Mouse (Mus musculus) testis, adult 2 months (tissue): ENCODE results near the gene Hcn2. TPM values are rescaled to one million over a fixed set of nuclear protein-coding genes. Genes with fewer than 3 reads are reported as not detected.
A peak's percentile ranks its signal among the peaks of the same experiment; 100 is the strongest.

ENCODE experiments used
- H3K27ac ChIP-seq: fragments of 200-500 bp; 2 replicates; pipeline ENCODE4 v1.5.1; 2012; ENCODE audit warnings: low read depth, low read length; ENCODE audit not compliant: control insufficient read depth, insufficient read depth
- H3K27me3 ChIP-seq: fragments of 200-500 bp; 2 replicates; pipeline ENCODE4 v1.6.1; 2012; ENCODE audit warnings: mild to moderate bottlenecking, low read length, moderate library complexity; ENCODE audit not compliant: control insufficient read depth, insufficient read depth
- H3K36me3 ChIP-seq: fragments of 200-500 bp; 2 replicates; pipeline ENCODE4 v1.6.1; 2012; ENCODE audit warnings: mild to moderate bottlenecking, low read length; ENCODE audit not compliant: control insufficient read depth, insufficient read depth
- H3K4me1 ChIP-seq: fragments of 200-500 bp; 2 replicates; pipeline ENCODE4 v1.6.1; 2012; ENCODE audit warnings: low read length; ENCODE audit not compliant: control insufficient read depth, insufficient read depth
- H3K4me3 ChIP-seq: fragments of 200-500 bp; 2 replicates; pipeline ENCODE4 v1.5.1; 2012; ENCODE audit warnings: low read depth, mild to moderate bottlenecking, low read length, moderate library complexity, mixed read lengths; ENCODE audit not compliant: control insufficient read depth
- CTCF ChIP-seq: fragments of 200-500 bp; IDR thresholded peaks from 2 replicates; pipeline ENCODE4 v1.5.1; 2012; ENCODE audit warnings: low read depth, mild to moderate bottlenecking, inconsistent platforms, low read length, moderate library complexity; ENCODE audit not compliant: control insufficient read depth, insufficient read depth, insufficient replicate concordance
- POLR2A ChIP-seq: fragments of 200-500 bp; IDR thresholded peaks from 2 replicates; pipeline ENCODE4 v1.6.1; 2012; ENCODE audit warnings: low read depth, mild to moderate bottlenecking, inconsistent platforms, low read length, moderate library complexity; ENCODE audit not compliant: control insufficient read depth
- polyA plus RNA-seq: library from polyadenylated mRNA; depleted of rRNA; stranded (reverse); fragments of >200 nt; gene quantifications from 2 replicates; pipeline ENCODE4 v1.2.3, GENCODE M21; 2012; rRNA removed

Hcn2 gene
- 0.69 and 0.88 TPM in 2 replicates for polyA plus RNA-seq

- peak within 1 kb of the TSS; percentile 39 for H3K4me3 ChIP-seq
- no peaks in the 10 kb centered on the region for H3K27me3 ChIP-seq
- no peak for TF ChIP-seq POLR2A
- no peak for TF ChIP-seq CTCF
- H3K27ac ChIP-seq, result no peak within 1 kb of the TSS
- no peaks in the 10 kb centered on the region for H3K36me3 ChIP-seq
- peaks cover 16% of the 10 kb centered on the region for H3K4me1 ChIP-seq
Measured at GRCm38 (mm10) chr10:79716254-79716987, at the start of gene Hcn2. Gene Hcn2 (plus strand): TSS chr10:79716634.

DNA sequence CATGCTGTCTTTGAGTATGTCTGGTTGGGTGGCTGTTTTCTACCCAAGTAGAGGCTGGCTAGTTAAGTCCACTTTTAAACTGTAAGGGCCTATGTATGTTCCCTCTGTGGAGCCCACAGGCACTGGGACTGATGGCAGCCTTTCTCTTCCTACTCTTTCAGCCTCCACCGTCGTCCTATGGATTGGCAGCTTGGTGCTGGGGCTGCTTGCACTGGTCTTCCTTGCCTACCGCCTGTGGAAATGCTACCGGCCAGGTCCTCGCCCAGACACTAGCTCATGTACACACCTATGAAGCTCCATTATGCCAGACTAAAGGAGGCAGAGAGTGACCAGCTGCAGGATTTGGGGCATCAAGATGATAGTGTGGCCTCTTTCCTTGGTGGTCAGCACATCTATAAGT lies 48.4 kb upstream of the Hcn2 start:
- TF ChIP-seq POLR2A, result no peak
- TF ChIP-seq CTCF, result no peak
- H3K27ac ChIP-seq, result peak overlapping the region; percentile 33
- no peaks in the 10 kb centered on the region for H3K27me3 ChIP-seq
- peaks cover 15% of the 10 kb centered on the region for H3K4me1 ChIP-seq
- no peaks in the 10 kb centered on the region for H3K36me3 ChIP-seq
- H3K4me3 ChIP-seq, result peak overlapping the region; percentile 96

DNA sequence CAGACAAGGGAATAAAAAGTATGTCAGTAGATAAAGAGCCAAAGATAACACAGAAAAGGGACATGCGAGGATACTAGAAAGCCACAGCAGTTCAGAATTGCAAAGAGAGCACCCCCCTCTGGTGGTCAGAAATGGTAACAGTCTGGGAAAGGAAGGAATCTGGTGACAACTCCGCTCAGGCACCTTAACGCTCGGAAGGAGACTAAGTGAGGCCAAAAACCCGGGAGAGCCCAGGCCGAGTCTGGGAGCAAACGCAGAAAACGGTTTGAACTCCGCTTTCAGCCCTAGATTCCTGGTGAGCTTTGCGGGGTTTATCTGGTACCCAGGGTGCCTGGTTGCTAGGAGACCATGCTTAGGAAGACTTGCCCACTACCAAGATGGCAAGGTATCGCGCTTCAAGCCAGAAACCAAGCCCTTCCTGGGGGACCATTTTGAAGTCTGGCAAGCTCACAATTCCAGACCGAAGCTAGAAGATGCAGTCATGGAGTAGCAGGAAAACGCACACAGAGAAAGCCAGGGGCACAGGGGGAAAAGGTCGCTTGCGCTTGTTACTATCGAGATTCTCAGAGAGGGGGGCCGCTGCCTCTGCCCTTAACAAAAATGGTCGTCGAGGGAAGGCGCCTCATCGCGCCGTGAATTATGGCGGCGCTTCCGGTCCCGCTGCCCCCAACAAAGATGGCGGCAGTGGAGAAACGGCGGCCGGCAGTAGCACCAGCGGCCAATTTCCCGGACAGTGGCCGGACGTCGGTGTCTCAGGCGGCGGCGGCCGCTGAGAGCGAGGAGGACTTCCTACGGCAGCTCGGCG lies 47.5 kb upstream of the Hcn2 start, which contains the start of gene Tpgs1:
Gene Tpgs1 (plus strand): TSS at position 599 of the 805 bp plus-strand sequence.
- TF ChIP-seq POLR2A (peak; percentile 64), CTCF (peak; percentile 41; the same call in 1 of the 2 replicates)
- H3K4me1 ChIP-seq, result peaks cover 9% of the 10 kb centered on the region
- H3K36me3 ChIP-seq, result no peaks in the 10 kb centered on the region
- peak within 1 kb of the TSS; percentile 96 for H3K4me3 ChIP-seq
- no peaks in the 10 kb centered on the region for H3K27me3 ChIP-seq
- H3K27ac ChIP-seq, result peak within 1 kb of the TSS; percentile 98

- H3K4me3 ChIP-seq, result peak overlapping the region; percentile 96
- TF ChIP-seq POLR2A, result no peak; the same call in 1 of the 2 replicates
- TF ChIP-seq CTCF, result no peak
Measured at GRCm38 (mm10) chr10:79669576-79670057, 46.8 kb upstream of the Hcn2 start.

DNA sequence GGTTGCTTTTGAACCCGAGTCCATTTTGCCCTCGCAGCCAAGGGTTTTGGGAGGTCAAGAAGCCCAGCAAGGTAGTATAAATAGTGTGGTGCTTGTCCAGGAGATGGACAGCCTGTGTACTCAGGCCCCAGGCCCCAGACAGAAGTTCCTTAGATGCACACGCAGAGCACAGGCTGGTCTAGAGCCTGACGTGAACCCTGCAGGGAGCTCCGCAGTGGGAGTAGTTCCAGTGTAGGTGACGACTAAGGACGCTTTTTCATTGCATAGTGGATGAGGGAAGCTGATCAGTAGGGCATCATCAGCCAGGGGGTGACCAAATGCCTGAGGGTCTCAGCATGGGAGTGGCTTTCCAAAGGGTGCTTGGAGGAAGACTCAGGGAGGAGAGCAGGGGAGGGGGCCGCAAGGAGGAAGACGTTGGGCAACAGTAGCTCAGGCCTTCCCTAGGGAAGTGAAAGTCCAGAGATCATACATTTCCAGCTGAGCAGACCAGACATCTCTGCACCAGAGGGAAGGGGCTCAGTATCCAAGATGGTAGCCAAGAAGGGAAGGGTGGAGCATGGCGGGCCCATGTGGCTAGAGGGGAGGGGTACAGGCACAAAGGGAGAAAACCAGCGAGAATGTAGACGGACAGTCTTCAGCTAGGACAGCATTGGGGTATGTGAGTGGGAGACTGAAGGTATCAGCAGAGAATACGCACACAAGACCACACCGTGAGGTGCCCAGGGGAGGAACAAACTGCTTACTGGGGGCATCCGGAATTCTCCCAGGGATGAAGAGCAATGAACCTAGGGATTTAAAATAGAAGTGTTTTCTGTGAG lies 46.2 kb upstream of the Hcn2 start:
- Histone ChIP-seq H3K4me1 (peaks cover 10% of the 10 kb centered on the region), H3K27me3 (no peaks in the 10 kb centered on the region), H3K27ac (peak overlapping the region; percentile 98; the same call in 1 of the 2 replicates), H3K4me3 (peak overlapping the region; percentile 96), H3K36me3 (no peaks in the 10 kb centered on the region)
- TF ChIP-seq CTCF, result no peak
- no peak for TF ChIP-seq POLR2A

More at GRCm38 (mm10) chr10:79669576-79670057, 46.8 kb upstream of the Hcn2 start:
- H3K27me3 ChIP-seq, result no peaks in the 10 kb centered on the region
- peak overlapping the region; percentile 98 for H3K27ac ChIP-seq
- H3K4me1 ChIP-seq, result peaks cover 9% of the 10 kb centered on the region
- H3K36me3 ChIP-seq, result no peaks in the 10 kb centered on the region

DNA sequence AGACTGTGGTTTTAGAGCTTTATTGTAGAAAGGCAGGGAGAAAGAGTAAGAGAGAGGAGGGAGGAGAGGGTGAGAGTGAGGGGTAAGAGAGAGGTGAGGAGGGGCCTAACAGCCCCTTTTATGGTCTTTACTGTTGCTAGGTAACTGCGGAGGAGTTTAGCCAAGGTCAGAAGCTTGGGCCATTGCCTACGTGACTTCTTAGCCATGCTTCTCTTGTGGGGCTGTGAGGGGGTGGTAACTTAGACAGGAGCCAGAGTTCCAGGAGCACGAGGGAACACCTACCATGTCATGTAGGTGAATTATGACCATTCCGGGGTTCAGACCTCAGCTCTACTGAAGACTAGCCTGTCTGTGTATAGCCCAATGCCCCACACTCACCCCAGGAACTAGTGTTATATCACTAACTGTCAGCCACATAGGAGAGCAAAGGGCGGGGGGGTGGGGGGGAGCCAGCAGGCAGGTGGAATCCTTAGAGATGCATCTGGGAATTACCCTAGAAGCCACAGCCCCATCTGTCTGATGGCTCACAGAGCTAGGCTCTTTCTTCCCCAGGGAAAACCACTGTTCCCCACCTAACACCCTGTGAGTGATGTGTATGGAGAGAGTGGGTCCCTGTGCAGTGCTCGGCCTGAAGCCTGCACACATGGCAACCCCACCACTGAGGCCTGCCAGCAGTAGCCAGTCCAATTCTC lies 44.9 kb upstream of the Hcn2 start:
- Histone ChIP-seq H3K36me3 (no peaks in the 10 kb centered on the region), H3K27ac (no peak overlapping the region), H3K27me3 (no peaks in the 10 kb centered on the region), H3K4me3 (no peak overlapping the region), H3K4me1 (peaks cover 16% of the 10 kb centered on the region)
- no peak for TF ChIP-seq CTCF
- TF ChIP-seq POLR2A, result no peak
